Mouse (Mus musculus) limb, embryonic 13.5 days (tissue): ENCODE data around the gene Adcy10. TPM values are rescaled to one million over a fixed set of nuclear protein-coding genes. Genes with fewer than 3 reads are reported as not detected.

ENCODE experiments used
- ATAC-seq: fragments of 200-750 bp; cut with Nextera tagmentation; 2 replicates; pipeline ENCODE4 v1.8.0; 2017; ENCODE audit warnings: low read depth, moderate number of reproducible peaks, moderate TSS enrichment; ENCODE audit not compliant: low FRiP score
- H3K27ac ChIP-seq: fragments of 300-500 bp; sonication (generic); 2 replicates; pipeline ENCODE4 v1.5.1; 2015; ENCODE audit warnings: inconsistent platforms, mild to moderate bottlenecking, moderate library complexity
- H3K27me3 ChIP-seq: fragments of 300-500 bp; sonication (generic); 2 replicates; pipeline ENCODE4 v1.6.1; 2015; ENCODE audit warnings: mild to moderate bottlenecking, inconsistent platforms
- H3K36me3 ChIP-seq: fragments of 300-500 bp; sonication (generic); 2 replicates; pipeline ENCODE4 v1.6.1; 2015; ENCODE audit warnings: inconsistent platforms, mild to moderate bottlenecking, moderate library complexity
- H3K4me1 ChIP-seq: fragments of 300-500 bp; sonication (generic); 2 replicates; pipeline ENCODE4 v1.6.1; 2015; ENCODE audit warnings: inconsistent platforms
- H3K4me2 ChIP-seq: fragments of 300-500 bp; sonication (generic); replicated peaks from 2 replicates; pipeline ENCODE4 v1.6.1; 2015; ENCODE audit warnings: inconsistent platforms, mild to moderate bottlenecking, moderate library complexity
- H3K4me3 ChIP-seq: fragments of 300-500 bp; sonication (generic); 2 replicates; pipeline ENCODE4 v1.5.1; 2015; ENCODE audit warnings: moderate library complexity, mild to moderate bottlenecking, inconsistent platforms
- H3K9ac ChIP-seq: fragments of 300-500 bp; sonication (generic); 2 replicates; pipeline ENCODE4 v1.6.1; 2015; ENCODE audit warnings: mild to moderate bottlenecking, inconsistent platforms
- H3K9me3 ChIP-seq: fragments of 300-500 bp; sonication (generic); 2 replicates; pipeline ENCODE4 v1.6.1; 2016; ENCODE audit warnings: inconsistent platforms
- WGBS: fragments of 180-500 bp; shearing (Covaris S2); methylation state at CpG from one replicate; pipeline ENCODE4 v1.1.7; 2015; 5-methylcytosine and 5-hydroxymethylcytosine counted together
- polyA plus RNA-seq: library from polyadenylated mRNA; unstranded; fragments of >200 nt; fragmentation: Nextera tagmentation; extraction: Ambion mirVana; gene quantifications from 2 replicates; pipeline ENCODE4 v1.2.1, GENCODE M21; 2015

Gene Adcy10
- polyA plus RNA-seq, 1 experiment from 2014 or later: not detected

GRCm38 (mm10) chr1:165587845-165588244, 102.9 kb downstream of the Adcy10 start:
- 0 out of 2 replicates have a peak overlapping the region, but pooled peaks have one; percentile 28 for H3K27ac ChIP-seq
- no peak overlapping the region for H3K4me3 ChIP-seq
- H3K9ac ChIP-seq: no peak overlapping the region
- H3K36me3 ChIP-seq: peaks cover 25% of the 10 kb centered on the region
- H3K9me3 ChIP-seq: no peaks in the 10 kb centered on the region
- no peak overlapping the region for H3K4me2 ChIP-seq
- ATAC-seq: no peak
- peaks cover 21% of the 10 kb centered on the region for H3K4me1 ChIP-seq
- H3K27me3 ChIP-seq: no peaks in the 10 kb centered on the region
- WGBS: 19% methylated on average over 8 of the region's 8 CpGs

GRCm38 (mm10) chr1:165589280-165590048, 104.5 kb downstream of the Adcy10 start:
- no peak overlapping the region; the same call in 1 of the 2 replicates for H3K27ac ChIP-seq
- peaks cover 33% of the 10 kb centered on the region for H3K36me3 ChIP-seq
- H3K4me1 ChIP-seq: peaks cover 21% of the 10 kb centered on the region
- H3K4me3 ChIP-seq: no peak overlapping the region
- H3K27me3 ChIP-seq: no peaks in the 10 kb centered on the region
- no peaks in the 10 kb centered on the region for H3K9me3 ChIP-seq
- H3K4me2 ChIP-seq: no peak overlapping the region
- no peak overlapping the region for H3K9ac ChIP-seq
- no peak for ATAC-seq
- 42% methylated on average over 10 of the region's 10 CpGs for WGBS

- Histone ChIP-seq H3K9ac (no peak overlapping the region), H3K4me2 (no peak overlapping the region), H3K36me3 (peaks cover 45% of the 10 kb centered on the region), H3K4me3 (no peak overlapping the region), H3K9me3 (no peaks in the 10 kb centered on the region), H3K4me1 (peaks cover 21% of the 10 kb centered on the region), H3K27me3 (no peaks in the 10 kb centered on the region), H3K27ac (no peak overlapping the region; the same call in 1 of the 2 replicates)
- WGBS: 75% methylated on average over 8 of the region's 8 CpGs
- no peak for ATAC-seq
These were observed 105.8 kb downstream of the Adcy10 start for GRCm38 (mm10) chr1:165590760-165591159.

- WGBS: 90% methylated on average over 14 of the region's 14 CpGs
- Histone ChIP-seq H3K4me1 (peaks cover 21% of the 10 kb centered on the region), H3K27me3 (no peaks in the 10 kb centered on the region), H3K36me3 (peaks cover 62% of the 10 kb centered on the region), H3K9me3 (no peaks in the 10 kb centered on the region), H3K27ac (no peak overlapping the region), H3K4me2 (no peak overlapping the region), H3K4me3 (no peak overlapping the region), H3K9ac (no peak overlapping the region)
- no peak for ATAC-seq
These were observed 107.5 kb downstream of the Adcy10 start for GRCm38 (mm10) chr1:165592295-165593082.

GRCm38 (mm10) chr1:165594699-165595421, 109.9 kb downstream of the Adcy10 start:
- no peak overlapping the region for H3K27ac ChIP-seq
- no peak overlapping the region for H3K9ac ChIP-seq
- no peak for ATAC-seq
- no peaks in the 10 kb centered on the region for H3K9me3 ChIP-seq
- no peak overlapping the region for H3K4me2 ChIP-seq
- WGBS: 76% methylated on average over 15 of the region's 15 CpGs
- no peaks in the 10 kb centered on the region for H3K27me3 ChIP-seq
- no peaks in the 10 kb centered on the region for H3K4me1 ChIP-seq
- no peak overlapping the region for H3K4me3 ChIP-seq
- H3K36me3 ChIP-seq: peaks cover 83% of the 10 kb centered on the region

- Histone ChIP-seq H3K9me3 (no peaks in the 10 kb centered on the region), H3K4me2 (no peak overlapping the region), H3K27ac (no peak overlapping the region), H3K36me3 (peaks cover 88% of the 10 kb centered on the region), H3K9ac (no peak overlapping the region), H3K27me3 (no peaks in the 10 kb centered on the region), H3K4me1 (no peaks in the 10 kb centered on the region), H3K4me3 (no peak overlapping the region)
- WGBS: 88% methylated on average over 9 of the region's 10 CpGs
- no peak for ATAC-seq
These were observed 116.8 kb downstream of the Adcy10 start for GRCm38 (mm10) chr1:165601775-165602280.

GRCm38 (mm10) chr1:165603218-165603617, 118.2 kb downstream of the Adcy10 start:
- H3K4me1 ChIP-seq: no peaks in the 10 kb centered on the region
- H3K27ac ChIP-seq: no peak overlapping the region
- no peak overlapping the region for H3K9ac ChIP-seq
- 85% methylated on average over 14 of the region's 14 CpGs for WGBS
- H3K4me2 ChIP-seq: no peak overlapping the region
- no peaks in the 10 kb centered on the region for H3K27me3 ChIP-seq
- H3K9me3 ChIP-seq: no peaks in the 10 kb centered on the region
- no peak overlapping the region for H3K4me3 ChIP-seq
- no peak for ATAC-seq
- peaks cover 89% of the 10 kb centered on the region for H3K36me3 ChIP-seq

GRCm38 (mm10) chr1:165604203-165604602, 119.2 kb downstream of the Adcy10 start:
- H3K9me3 ChIP-seq: no peaks in the 10 kb centered on the region
- no peak overlapping the region for H3K4me2 ChIP-seq
- ATAC-seq: no peak
- H3K9ac ChIP-seq: no peak overlapping the region
- no peak overlapping the region for H3K27ac ChIP-seq
- H3K36me3 ChIP-seq: peaks cover 82% of the 10 kb centered on the region
- H3K4me1 ChIP-seq: no peaks in the 10 kb centered on the region
- H3K4me3 ChIP-seq: no peak overlapping the region
- 84% methylated on average over 8 of the region's 8 CpGs for WGBS
- H3K27me3 ChIP-seq: no peaks in the 10 kb centered on the region

GRCm38 (mm10) chr1:165605108-165605507, 120.1 kb downstream of the Adcy10 start:
- ATAC-seq: no peak
- Histone ChIP-seq H3K27ac (no peak overlapping the region), H3K9me3 (no peaks in the 10 kb centered on the region), H3K36me3 (peaks cover 77% of the 10 kb centered on the region), H3K4me3 (no peak overlapping the region), H3K27me3 (no peaks in the 10 kb centered on the region), H3K9ac (no peak overlapping the region), H3K4me1 (peaks cover 6% of the 10 kb centered on the region; the same call in 1 of the 2 replicates), H3K4me2 (no peak overlapping the region)
- 85% methylated on average over 3 of the region's 3 CpGs for WGBS

GRCm38 (mm10) chr1:165605774-165606173, 120.8 kb downstream of the Adcy10 start:
- Histone ChIP-seq H3K4me3 (no peak overlapping the region), H3K27ac (no peak overlapping the region), H3K9ac (no peak overlapping the region), H3K27me3 (no peaks in the 10 kb centered on the region), H3K4me1 (peaks cover 13% of the 10 kb centered on the region), H3K9me3 (no peaks in the 10 kb centered on the region), H3K36me3 (peaks cover 76% of the 10 kb centered on the region), H3K4me2 (no peak overlapping the region)
- ATAC-seq: no peak
- WGBS: 91% methylated on average over 6 of the region's 6 CpGs

GRCm38 (mm10) chr1:165608904-165609303, 123.9 kb downstream of the Adcy10 start:
- no peak for ATAC-seq
- Histone ChIP-seq H3K36me3 (peaks cover 52% of the 10 kb centered on the region), H3K27me3 (no peaks in the 10 kb centered on the region), H3K9ac (no peak overlapping the region), H3K4me1 (peaks cover 22% of the 10 kb centered on the region), H3K27ac (no peak overlapping the region), H3K4me3 (no peak overlapping the region), H3K4me2 (no peak overlapping the region), H3K9me3 (no peaks in the 10 kb centered on the region)
- WGBS: 62% methylated on average over 4 of the region's 4 CpGs
